Mouse (Mus musculus): ENCODE results near the gene Gm4881. TPM values are rescaled to one million over a fixed set of nuclear protein-coding genes. Genes with fewer than 3 reads are reported as not detected.
A peak's percentile ranks its signal among the peaks of the same experiment; 100 is the strongest.

Gene Gm4881
- total and polyA plus RNA-seq, 3 experiments: 0.13 TPM; not detected in 2

GRCm38 (mm10) chr7:24889431-24890220 lies 54.7 kb downstream of the Gm4881 start:
- peak; percentile 41 for DNase-seq (ENCODE audit: low read depth, low spot score)
- no peaks in the 10 kb centered on the region for H3K9me3 ChIP-seq (replicated peaks; ENCODE audit: insufficient read depth, low read length)
- peak overlapping the region; percentile 5; the same call in 1 of the 2 replicates for H3K27ac ChIP-seq (ENCODE audit: control insufficient read depth, low read depth, low read length)
- H3K4me1 ChIP-seq (ENCODE audit: control insufficient read depth in 1 of 2, insufficient read depth in 2 of 2, low read length in 2 of 2): peaks cover 0 to 15% of the 10 kb centered on the region in 2 experiments; a peak in 2 of 4 replicates
- H3K36me3 ChIP-seq (ENCODE audit: control insufficient read depth in 1 of 2, insufficient read depth in 2 of 2, low read length in 2 of 2): peaks cover 8 to 17% of the 10 kb centered on the region in 2 experiments
- no peak overlapping the region for H3K4me3 ChIP-seq (ENCODE audit: control insufficient read depth in 1 of 2, insufficient read depth in 1 of 2, low read depth in 2 of 2, low read length in 2 of 2)
- H3K9ac ChIP-seq (ENCODE audit: control insufficient read depth, low read depth, low read length, poor library complexity, severe bottlenecking): no peak overlapping the region
- H3K79me2 ChIP-seq (ENCODE audit: control insufficient read depth, insufficient read depth, low read length, poor library complexity): peaks cover 34% of the 10 kb centered on the region
- TF ChIP-seq POLR2AphosphoS2 (IDR thresholded peaks at IDR 0.05; ENCODE audit: low read length) (no peak), GATA1 (IDR thresholded peaks at IDR 0.05; ENCODE audit: low read depth, low read length) (no peak), GABPA (IDR thresholded peaks at IDR 0.05; ENCODE audit: low read depth, low read length) (no peak), MAX (IDR thresholded peaks at IDR 0.05; ENCODE audit: low read length) (no peak), MYC (IDR thresholded peaks at IDR 0.05; ENCODE audit: low read depth, low read length) (no peak), CTCF (IDR thresholded peaks at IDR 0.05 in 2 of 3, conservative IDR thresholded peaks at IDR 0.05 in 1 of 3; ENCODE audit: control insufficient read depth in 1 of 3, insufficient read depth in 1 of 3, low read depth in 2 of 3, low read length in 3 of 3, poor library complexity in 1 of 3, severe bottlenecking in 1 of 3) (no peak), RAD21 (IDR thresholded peaks at IDR 0.05; ENCODE audit: low read depth, low read length) (no peak), POLR2AphosphoS5 (IDR thresholded peaks at IDR 0.05; ENCODE audit: borderline replicate concordance, low read depth, low read length) (peak; percentile 17; the same call in 1 of the 2 replicates), CHD1 (IDR thresholded peaks at IDR 0.05; ENCODE audit: low read depth, low read length) (no peak)
- H3K27me3 ChIP-seq (ENCODE audit: control insufficient read depth in 1 of 2, insufficient read depth in 2 of 2, low read length in 2 of 2): no peaks in the 10 kb centered on the region

- Histone ChIP-seq H3K4me1 (ENCODE audit: control insufficient read depth in 1 of 2, insufficient read depth in 2 of 2, low read length in 2 of 2) (peaks cover 0 to 20% of the 10 kb centered on the region in 2 experiments; a peak in 2 of 4 replicates), H3K4me3 (ENCODE audit: control insufficient read depth in 1 of 2, insufficient read depth in 1 of 2, low read depth in 2 of 2, low read length in 2 of 2) (peak overlapping the region; percentile 55 to 77), H3K79me2 (ENCODE audit: control insufficient read depth, insufficient read depth, low read length, poor library complexity) (peaks cover 36% of the 10 kb centered on the region), H3K9me3 (replicated peaks; ENCODE audit: insufficient read depth, low read length) (no peaks in the 10 kb centered on the region), H3K27ac (ENCODE audit: control insufficient read depth, low read depth, low read length) (peak overlapping the region; percentile 52), H3K27me3 (ENCODE audit: control insufficient read depth in 1 of 2, insufficient read depth in 2 of 2, low read length in 2 of 2) (no peaks in the 10 kb centered on the region), H3K9ac (ENCODE audit: control insufficient read depth, low read depth, low read length, poor library complexity, severe bottlenecking) (peak overlapping the region; percentile 93), H3K36me3 (ENCODE audit: control insufficient read depth in 1 of 2, insufficient read depth in 2 of 2, low read length in 2 of 2) (peaks cover 8 to 17% of the 10 kb centered on the region in 2 experiments)
- no peak for TF ChIP-seq HCFC1 (IDR thresholded peaks at IDR 0.05; ENCODE audit: low read depth, low read length)
- no peak for TF ChIP-seq POLR2AphosphoS5 (IDR thresholded peaks at IDR 0.05; ENCODE audit: borderline replicate concordance, low read depth, low read length)
- TF ChIP-seq SMC3 (IDR thresholded peaks at IDR 0.05; ENCODE audit: low read depth, low read length): no peak
- TF ChIP-seq MYB (IDR thresholded peaks at IDR 0.05; ENCODE audit: low read depth, low read length): no peak
- no peak for TF ChIP-seq RAD21 (IDR thresholded peaks at IDR 0.05; ENCODE audit: low read depth, low read length)
- no peak for TF ChIP-seq POLR2AphosphoS2 (IDR thresholded peaks at IDR 0.05; ENCODE audit: low read length)
- no peak for TF ChIP-seq MEF2A (IDR thresholded peaks at IDR 0.05; ENCODE audit: extremely low read depth, insufficient replicate concordance, low read depth, low read length, poor library complexity, severe bottlenecking)
- DNase-seq (ENCODE audit: low read depth, low spot score): peak; percentile 23
These were observed 57.2 kb downstream of the Gm4881 start for GRCm38 (mm10) chr7:24887096-24887495.
